Mouse (Mus musculus): ENCODE results near the gene Dcp1b. TPM values are rescaled to one million over a fixed set of nuclear protein-coding genes. Genes with fewer than 3 reads are reported as not detected.
"Not testable (repeated sequence)": the region's sequence is repeated elsewhere in the genome, so short reads cannot be mapped to it uniquely, and the experiment has no call there.

The Dcp1b gene
- polyA plus RNA-seq, 2 experiments, result 2.9 to 5.3 TPM

DNA sequence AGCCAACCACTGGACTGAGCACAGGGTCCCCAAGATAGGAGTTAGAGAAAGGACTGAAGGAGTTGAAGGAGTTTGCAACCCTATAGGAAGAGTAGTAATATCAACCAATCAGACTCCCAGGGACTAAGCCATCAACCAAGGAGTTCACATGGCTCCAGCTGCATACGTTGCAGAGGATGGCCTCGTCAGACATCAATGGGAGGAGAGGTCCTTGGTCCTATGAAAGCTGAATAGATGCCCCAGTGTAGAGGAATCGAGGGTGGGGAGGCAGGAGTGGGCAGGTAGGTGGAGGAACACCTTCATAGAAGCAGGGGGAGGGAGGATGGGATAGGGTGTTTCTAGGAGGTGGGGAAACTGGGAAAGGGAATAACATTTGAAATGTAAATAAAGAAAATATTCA is 29.9 kb downstream of the Dcp1b start:
- Histone ChIP-seq H3K9me3 (ENCODE audit: control insufficient read depth, low read length) (no peaks in the 10 kb centered on the region), H3K4me1 (replicated peaks; ENCODE audit: control insufficient read depth in 2 of 2, insufficient read depth in 2 of 2, low read length in 1 of 2) (0 out of 4 replicates have a peak, but pooled peaks cover 0 to 5% of the 10 kb centered on the region in 2 experiments), H3K9ac (replicated peaks) (no peak overlapping the region), H3K4me3 (ENCODE audit: insufficient read depth in 1 of 2, low read depth in 2 of 2, low read length in 2 of 2) (no peak overlapping the region), H3K4me2 (ENCODE audit: low read depth) (no peak overlapping the region), H3K36me3 (replicated peaks; ENCODE audit: control insufficient read depth, insufficient read depth, low read depth) (no peaks in the 10 kb centered on the region), H3K27ac (no peak overlapping the region), H3K27me3 (ENCODE audit: control insufficient read depth, insufficient read depth, low read length) (no peaks in the 10 kb centered on the region)
- WGBS (ENCODE audit: insufficient replicate concordance), result 65% methylated on average over 3 of the region's 3 CpGs
- TF ChIP-seq CTCF (IDR thresholded peaks at IDR 0.05; ENCODE audit: low read depth) (no peak), EP300 (IDR thresholded peaks at IDR 0.05; ENCODE audit: low read depth) (no peak)
- DNase-seq (ENCODE audit: low read depth in 3 of 3, low spot score in 3 of 3), result no peak
- no peak for ATAC-seq (ENCODE audit: insufficient read depth)

DNA sequence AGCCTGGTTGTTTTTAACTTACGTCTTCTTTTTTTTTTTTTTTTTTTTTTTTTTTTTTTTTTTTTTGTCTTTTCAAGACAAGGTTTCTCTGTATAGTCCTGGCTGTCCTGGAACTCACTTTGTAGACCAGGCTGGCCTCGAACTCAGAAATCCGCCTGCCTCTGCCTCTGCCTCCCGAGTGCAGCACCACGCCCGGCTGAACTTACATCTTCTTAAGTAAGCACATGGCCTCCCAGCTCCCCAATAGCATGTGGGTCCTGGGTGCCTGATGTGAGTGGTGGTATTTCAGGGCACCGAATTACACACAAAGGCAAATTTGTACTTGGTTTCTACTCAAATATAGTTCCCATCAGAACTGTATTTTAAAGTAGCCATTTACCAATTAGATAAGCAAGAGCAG is 31.0 kb downstream of the Dcp1b start:
- H3K27ac ChIP-seq; H3K4me3 ChIP-seq (ENCODE audit: insufficient read depth in 1 of 2, low read depth in 2 of 2, low read length in 2 of 2); H3K9ac ChIP-seq (replicated peaks); ATAC-seq (ENCODE audit: insufficient read depth); H3K4me2 ChIP-seq (ENCODE audit: low read depth); H3K9me3 ChIP-seq (ENCODE audit: control insufficient read depth, low read length); H3K4me1 ChIP-seq (replicated peaks; ENCODE audit: control insufficient read depth in 2 of 2, insufficient read depth in 2 of 2, low read length in 1 of 2); DNase-seq (ENCODE audit: low read depth in 3 of 3, low spot score in 3 of 3); H3K36me3 ChIP-seq (replicated peaks; ENCODE audit: control insufficient read depth, insufficient read depth, low read depth); H3K27me3 ChIP-seq (ENCODE audit: control insufficient read depth, insufficient read depth, low read length): not testable (repeated sequence)
- 69% methylated on average over 7 of the region's 7 CpGs for WGBS (ENCODE audit: insufficient replicate concordance)

DNA sequence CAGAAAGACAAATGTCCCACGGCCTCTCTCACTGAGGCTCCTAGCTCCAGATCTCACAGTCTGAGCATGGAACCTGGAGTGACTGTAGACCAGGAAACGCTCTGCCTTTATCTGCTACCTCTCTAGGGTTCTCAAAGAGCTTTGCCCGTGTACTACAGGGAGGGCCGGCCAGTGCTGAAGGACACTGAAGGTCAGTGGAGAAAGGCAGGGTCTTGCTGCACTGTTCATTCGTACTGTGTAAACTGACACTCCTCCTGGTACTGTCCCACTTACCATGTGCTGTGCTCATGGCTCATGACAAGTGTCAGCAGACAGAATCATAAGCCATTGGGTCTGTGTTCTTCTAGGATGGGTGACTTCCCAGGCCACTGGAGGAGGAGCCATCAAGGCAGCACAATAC is 38.3 kb downstream of the Dcp1b start:
- no peak for DNase-seq (ENCODE audit: low read depth in 3 of 3, low spot score in 3 of 3)
- WGBS (ENCODE audit: insufficient replicate concordance), result 69% methylated on average over 5 of the region's 5 CpGs
- TF ChIP-seq EP300 (IDR thresholded peaks at IDR 0.05; ENCODE audit: low read depth) (no peak), CTCF (IDR thresholded peaks at IDR 0.05; ENCODE audit: low read depth) (no peak)

DNA sequence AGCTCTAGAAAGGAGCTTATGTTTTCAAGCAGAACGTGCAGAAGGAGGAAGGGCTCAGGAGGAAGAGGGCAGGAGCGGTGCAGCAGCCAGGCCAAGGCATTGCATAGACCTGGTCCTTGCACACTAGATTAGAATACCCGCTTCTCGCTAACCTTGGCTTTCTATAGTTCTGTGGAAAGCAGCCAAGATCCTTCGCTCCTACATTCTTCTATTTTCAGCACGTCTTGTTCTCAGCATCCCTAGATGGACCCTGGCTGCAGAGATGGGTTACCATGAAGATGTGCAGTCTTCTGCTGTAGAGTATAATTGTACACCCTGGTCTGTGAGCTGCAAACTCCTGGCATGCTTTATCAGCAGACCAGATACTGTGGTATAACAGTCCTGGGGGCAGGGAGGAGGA is 39.1 kb downstream of the Dcp1b start:
- no peaks in the 10 kb centered on the region for H3K9me3 ChIP-seq (ENCODE audit: control insufficient read depth, low read length)
- H3K36me3 ChIP-seq (replicated peaks; ENCODE audit: control insufficient read depth, insufficient read depth, low read depth), result no peaks in the 10 kb centered on the region
- ATAC-seq (ENCODE audit: insufficient read depth) (no peak), DNase-seq (ENCODE audit: low read depth in 3 of 3, low spot score in 3 of 3) (no peak)
- 63% methylated on average over 6 of the region's 6 CpGs for WGBS (ENCODE audit: insufficient replicate concordance)
- TF ChIP-seq EP300 (IDR thresholded peaks at IDR 0.05; ENCODE audit: low read depth) (no peak), CTCF (IDR thresholded peaks at IDR 0.05; ENCODE audit: low read depth) (no peak)
- no peaks in the 10 kb centered on the region for H3K4me1 ChIP-seq (replicated peaks; ENCODE audit: control insufficient read depth in 2 of 2, insufficient read depth in 2 of 2, low read length in 1 of 2)
- H3K27ac ChIP-seq, result no peak overlapping the region
- H3K27me3 ChIP-seq (ENCODE audit: control insufficient read depth, insufficient read depth, low read length), result no peaks in the 10 kb centered on the region
- H3K4me2 ChIP-seq (ENCODE audit: low read depth), result no peak overlapping the region
- no peak overlapping the region for H3K4me3 ChIP-seq (ENCODE audit: insufficient read depth in 1 of 2, low read depth in 2 of 2, low read length in 2 of 2)
- H3K9ac ChIP-seq (replicated peaks), result no peak overlapping the region

More for the DNA sequence above, 38.3 kb downstream of the Dcp1b start:
- H3K4me1 ChIP-seq (replicated peaks; ENCODE audit: control insufficient read depth in 2 of 2, insufficient read depth in 2 of 2, low read length in 1 of 2), result no peaks in the 10 kb centered on the region
- no peak for ATAC-seq (ENCODE audit: insufficient read depth)
- H3K27ac ChIP-seq, result no peak overlapping the region
- H3K9ac ChIP-seq (replicated peaks), result no peak overlapping the region
- H3K36me3 ChIP-seq (replicated peaks; ENCODE audit: control insufficient read depth, insufficient read depth, low read depth), result no peaks in the 10 kb centered on the region
- H3K4me3 ChIP-seq (ENCODE audit: insufficient read depth in 1 of 2, low read depth in 2 of 2, low read length in 2 of 2), result no peak overlapping the region
- no peaks in the 10 kb centered on the region for H3K9me3 ChIP-seq (ENCODE audit: control insufficient read depth, low read length)
- H3K4me2 ChIP-seq (ENCODE audit: low read depth), result no peak overlapping the region
- no peaks in the 10 kb centered on the region for H3K27me3 ChIP-seq (ENCODE audit: control insufficient read depth, insufficient read depth, low read length)

DNA sequence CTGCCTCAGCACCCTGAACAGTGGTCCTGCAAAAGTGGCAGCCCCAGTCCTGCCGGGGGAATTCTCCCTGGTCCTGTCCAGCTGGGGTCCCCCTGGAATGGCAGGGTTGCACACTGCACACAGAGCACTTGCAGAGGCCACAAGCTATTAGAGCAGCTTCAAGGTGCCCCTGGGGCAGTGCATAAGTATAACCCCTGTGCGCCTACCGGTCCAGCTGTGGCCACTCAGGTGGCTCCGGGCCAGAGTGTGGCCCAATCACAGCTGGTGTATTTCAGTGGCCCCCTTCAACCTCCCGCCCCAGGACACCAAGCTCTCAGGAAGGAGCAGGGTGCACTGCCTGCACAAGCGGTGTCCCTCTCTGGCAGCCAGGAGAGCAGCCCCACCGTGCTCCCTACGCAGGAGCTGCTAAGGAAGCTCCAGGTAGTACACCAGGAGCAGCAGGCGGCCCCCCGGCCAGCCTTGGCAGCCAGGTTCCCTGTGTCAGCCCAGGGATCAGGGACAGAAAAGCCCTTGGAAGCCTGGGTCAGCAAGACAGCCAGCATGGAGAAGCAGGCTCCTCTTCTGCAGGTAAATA is 40.1 kb downstream of the Dcp1b start:
- 82% methylated on average over 10 of the region's 10 CpGs for WGBS (ENCODE audit: insufficient replicate concordance)
- Histone ChIP-seq H3K27ac (no peak overlapping the region), H3K9me3 (ENCODE audit: control insufficient read depth, low read length) (no peaks in the 10 kb centered on the region), H3K4me2 (ENCODE audit: low read depth) (no peak overlapping the region), H3K4me1 (replicated peaks; ENCODE audit: control insufficient read depth in 2 of 2, insufficient read depth in 2 of 2, low read length in 1 of 2) (no peaks in the 10 kb centered on the region), H3K4me3 (ENCODE audit: insufficient read depth in 1 of 2, low read depth in 2 of 2, low read length in 2 of 2) (no peak overlapping the region), H3K36me3 (replicated peaks; ENCODE audit: control insufficient read depth, insufficient read depth, low read depth) (no peaks in the 10 kb centered on the region), H3K9ac (replicated peaks) (no peak overlapping the region), H3K27me3 (ENCODE audit: control insufficient read depth, insufficient read depth, low read length) (no peaks in the 10 kb centered on the region)
- DNase-seq (ENCODE audit: low read depth in 3 of 3, low spot score in 3 of 3), result no peak
- TF ChIP-seq EP300 (IDR thresholded peaks at IDR 0.05; ENCODE audit: low read depth), result no peak
- TF ChIP-seq CTCF (IDR thresholded peaks at IDR 0.05; ENCODE audit: low read depth), result no peak
- no peak for ATAC-seq (ENCODE audit: insufficient read depth)
